Mouse (Mus musculus) G1E (cell line): ENCODE results near the gene Cish.

Experiments used
- CTCF ChIP-seq: IDR thresholded peaks from 2 replicates; pipeline ENCODE4 v1.5.1; 2012; ENCODE audit warnings: low read depth, low read length, inconsistent platforms, mixed read lengths
- GATA1 ChIP-seq: IDR thresholded peaks from 2 replicates; pipeline ENCODE4 v1.6.1; 2012; ENCODE audit warnings: borderline replicate concordance, low read length, inconsistent platforms, mixed read lengths
- GATA2 ChIP-seq: IDR thresholded peaks from 2 replicates; pipeline ENCODE4 v1.6.1; 2012; ENCODE audit warnings: low read depth, low read length, inconsistent platforms, borderline replicate concordance
- POLR2AphosphoS5 ChIP-seq: IDR thresholded peaks from 2 replicates; pipeline ENCODE4 v1.6.1; 2012; ENCODE audit warnings: low read depth, low read length, inconsistent platforms; ENCODE audit not compliant: insufficient replicate concordance
- TAL1 ChIP-seq: conservative IDR thresholded peaks from 2 replicates; pipeline ENCODE4 v1.6.1; 2012; ENCODE audit warnings: low read depth, low read length, inconsistent platforms, mixed read lengths

GRCm38 (mm10) chr9:107294249-107294648, 1.6 kb upstream of the Cish start:
- TF ChIP-seq CTCF (peak; percentile 52; the same call in 1 of the 2 replicates), GATA1 (no peak), TAL1 (no peak), GATA2 (no peak), POLR2AphosphoS5 (no peak)
